Mouse (Mus musculus) neural tube, embryonic 12.5 days (tissue): ENCODE results near the gene Herc1. TPM values are rescaled to one million over a fixed set of nuclear protein-coding genes. Genes with fewer than 3 reads are reported as not detected.

Experiments used
- ATAC-seq: fragments of 200-750 bp; cut with Nextera tagmentation; 2 replicates; pipeline ENCODE4 v1.8.0; 2017; ENCODE audit warnings: low read depth, mild to moderate bottlenecking, moderate TSS enrichment, moderate library complexity; ENCODE audit not compliant: low FRiP score
- H3K27ac ChIP-seq: fragments of 300-500 bp; sonication (generic); 2 replicates; pipeline ENCODE4 v1.5.1; 2016
- H3K27me3 ChIP-seq: fragments of 300-500 bp; sonication (generic); replicated peaks from 2 replicates; pipeline ENCODE4 v1.6.1; 2016; ENCODE audit warnings: mild to moderate bottlenecking
- H3K36me3 ChIP-seq: fragments of 300-500 bp; sonication (generic); 2 replicates; pipeline ENCODE4 v1.6.1; 2016; ENCODE audit warnings: mild to moderate bottlenecking
- H3K4me1 ChIP-seq: fragments of 300-500 bp; sonication (generic); 2 replicates; pipeline ENCODE4 v1.6.1; 2016
- H3K4me2 ChIP-seq: fragments of 300-500 bp; sonication (generic); replicated peaks from 2 replicates; pipeline ENCODE4 v1.6.1; 2016; ENCODE audit warnings: mild to moderate bottlenecking
- H3K4me3 ChIP-seq: fragments of 300-500 bp; sonication (generic); 2 replicates; pipeline ENCODE4 v1.5.1; 2016
- H3K9ac ChIP-seq: fragments of 300-500 bp; sonication (generic); 2 replicates; pipeline ENCODE4 v1.6.1; 2016; ENCODE audit warnings: mild to moderate bottlenecking
- H3K9me3 ChIP-seq: fragments of 300-500 bp; sonication (generic); 2 replicates; pipeline ENCODE4 v1.6.1; 2016; ENCODE audit warnings: mild to moderate bottlenecking
- WGBS: fragments of 180-500 bp; shearing (Covaris S2); methylation state at CpG from one replicate; pipeline ENCODE4 v1.1.7; 2016; 5-methylcytosine and 5-hydroxymethylcytosine counted together
- polyA plus RNA-seq: library from polyadenylated mRNA; unstranded; fragments of >200 nt; fragmentation: Nextera tagmentation; extraction: Ambion mirVana; gene quantifications from 2 replicates; pipeline ENCODE4 v1.2.1, GENCODE M21; 2016

The Herc1 gene
- polyA plus RNA-seq, 1 experiment from 2014 or later, result 44.2 TPM

GRCm38 (mm10) chr9:66506424-66506823 lies 156.2 kb downstream of the Herc1 start:
- Histone ChIP-seq H3K27me3 (no peaks in the 10 kb centered on the region), H3K9ac (no peak overlapping the region), H3K27ac (peak overlapping the region; percentile 50; the same call in 1 of the 2 replicates), H3K4me2 (no peak overlapping the region), H3K9me3 (no peaks in the 10 kb centered on the region), H3K4me3 (no peak overlapping the region), H3K36me3 (peaks cover 65% of the 10 kb centered on the region), H3K4me1 (peaks cover 28% of the 10 kb centered on the region)
- ATAC-seq, result no peak

- Histone ChIP-seq H3K4me2 (no peak overlapping the region), H3K36me3 (peaks cover 55% of the 10 kb centered on the region), H3K9me3 (no peaks in the 10 kb centered on the region), H3K9ac (0 out of 2 replicates have a peak overlapping the region, but pooled peaks have one; percentile 13), H3K4me3 (no peak overlapping the region), H3K27me3 (no peaks in the 10 kb centered on the region), H3K4me1 (peaks cover 28% of the 10 kb centered on the region), H3K27ac (no peak overlapping the region)
- WGBS, result 85% methylated on average over 3 of the region's 3 CpGs
- ATAC-seq, result no peak
These were observed 157.4 kb downstream of the Herc1 start for GRCm38 (mm10) chr9:66507684-66508083.

- H3K9ac ChIP-seq, result no peak overlapping the region
- H3K4me2 ChIP-seq, result no peak overlapping the region
- no peak for ATAC-seq
- H3K27me3 ChIP-seq, result no peaks in the 10 kb centered on the region
- 72% methylated on average over 4 of the region's 4 CpGs for WGBS
- H3K9me3 ChIP-seq, result no peaks in the 10 kb centered on the region
- H3K27ac ChIP-seq, result no peak overlapping the region
- H3K36me3 ChIP-seq, result peaks cover 59% of the 10 kb centered on the region
- H3K4me3 ChIP-seq, result no peak overlapping the region
- H3K4me1 ChIP-seq, result peaks cover 28% of the 10 kb centered on the region
These were observed 158.7 kb downstream of the Herc1 start for GRCm38 (mm10) chr9:66508890-66509399.

GRCm38 (mm10) chr9:66510351-66510841 lies 160.1 kb downstream of the Herc1 start:
- Histone ChIP-seq H3K4me2 (peak overlapping the region; percentile 97), H3K9me3 (no peaks in the 10 kb centered on the region), H3K27ac (no peak overlapping the region), H3K27me3 (no peaks in the 10 kb centered on the region), H3K4me1 (peaks cover 19% of the 10 kb centered on the region), H3K36me3 (peaks cover 59% of the 10 kb centered on the region), H3K9ac (no peak overlapping the region), H3K4me3 (no peak overlapping the region)
- 71% methylated on average over 7 of the region's 7 CpGs for WGBS
- no peak for ATAC-seq

GRCm38 (mm10) chr9:66510944-66511343 lies 160.7 kb downstream of the Herc1 start:
- H3K27ac ChIP-seq, result peak overlapping the region; percentile 93; the same call in 1 of the 2 replicates
- peak overlapping the region; percentile 74 for H3K9ac ChIP-seq
- no peaks in the 10 kb centered on the region for H3K27me3 ChIP-seq
- H3K36me3 ChIP-seq, result peaks cover 57% of the 10 kb centered on the region
- peaks cover 14% of the 10 kb centered on the region for H3K4me1 ChIP-seq
- ATAC-seq, result no peak
- no peaks in the 10 kb centered on the region for H3K9me3 ChIP-seq
- H3K4me2 ChIP-seq, result peak overlapping the region; percentile 97
- WGBS, result 5% methylated on average over 2 of the region's 2 CpGs
- H3K4me3 ChIP-seq, result peak overlapping the region; percentile 55

GRCm38 (mm10) chr9:66511580-66512350 lies 161.5 kb downstream of the Herc1 start:
- Histone ChIP-seq H3K4me1 (peaks cover 9% of the 10 kb centered on the region), H3K36me3 (peaks cover 63% of the 10 kb centered on the region), H3K27ac (peak overlapping the region; percentile 93), H3K27me3 (no peaks in the 10 kb centered on the region), H3K9ac (peak overlapping the region; percentile 74), H3K4me2 (peak overlapping the region; percentile 97), H3K4me3 (peak overlapping the region; percentile 55), H3K9me3 (no peaks in the 10 kb centered on the region)
- WGBS, result under 1% methylated on average over 78 of the region's 78 CpGs
- ATAC-seq, result peak; percentile 92

- Histone ChIP-seq H3K4me3 (peak overlapping the region; percentile 55), H3K27ac (peak overlapping the region; percentile 93), H3K36me3 (peaks cover 63% of the 10 kb centered on the region), H3K27me3 (no peaks in the 10 kb centered on the region), H3K4me1 (peaks cover 9% of the 10 kb centered on the region), H3K4me2 (peak overlapping the region; percentile 97), H3K9ac (peak overlapping the region; percentile 74), H3K9me3 (no peaks in the 10 kb centered on the region)
- WGBS, result 0% methylated on average over 8 of the region's 8 CpGs
- ATAC-seq, result peak; percentile 82
These were observed 162.1 kb downstream of the Herc1 start for GRCm38 (mm10) chr9:66512351-66512671.

GRCm38 (mm10) chr9:66513150-66513549 lies 162.9 kb downstream of the Herc1 start:
- Histone ChIP-seq H3K9ac (no peak overlapping the region), H3K4me3 (no peak overlapping the region), H3K9me3 (no peaks in the 10 kb centered on the region), H3K27ac (no peak overlapping the region), H3K4me2 (no peak overlapping the region), H3K27me3 (no peaks in the 10 kb centered on the region), H3K4me1 (peaks cover 7% of the 10 kb centered on the region), H3K36me3 (peaks cover 63% of the 10 kb centered on the region)
- ATAC-seq, result no peak

GRCm38 (mm10) chr9:66513661-66514255 lies 163.5 kb downstream of the Herc1 start:
- H3K9ac ChIP-seq, result no peak overlapping the region
- H3K4me1 ChIP-seq, result peaks cover 7% of the 10 kb centered on the region
- no peaks in the 10 kb centered on the region for H3K9me3 ChIP-seq
- ATAC-seq, result no peak
- no peaks in the 10 kb centered on the region for H3K27me3 ChIP-seq
- 89% methylated on average over 4 of the region's 4 CpGs for WGBS
- peaks cover 60% of the 10 kb centered on the region for H3K36me3 ChIP-seq
- no peak overlapping the region for H3K4me3 ChIP-seq
- H3K4me2 ChIP-seq, result no peak overlapping the region
- no peak overlapping the region for H3K27ac ChIP-seq

- no peak within 1 kb of the TSS for H3K4me3 ChIP-seq
- H3K27ac ChIP-seq, result no peak within 1 kb of the TSS
- 77% methylated on average over 17 of the region's 17 CpGs for WGBS
- no peak within 1 kb of the TSS for H3K9ac ChIP-seq
- H3K27me3 ChIP-seq, result no peaks in the 10 kb centered on the region
- ATAC-seq, result no peak
- H3K9me3 ChIP-seq, result no peaks in the 10 kb centered on the region
- H3K4me2 ChIP-seq, result no peak within 1 kb of the TSS
- peaks cover 11% of the 10 kb centered on the region for H3K4me1 ChIP-seq
- H3K36me3 ChIP-seq, result peaks cover 60% of the 10 kb centered on the region
These were observed 164.1 kb downstream of the Herc1 start, which contains the start of gene Fbxl22 for GRCm38 (mm10) chr9:66514256-66514770. Gene Fbxl22, minus strand, starts transcription at chr9:66514593.

GRCm38 (mm10) chr9:66515115-66515514 lies 164.9 kb downstream of the Herc1 start:
- WGBS, result 89% methylated on average over 2 of the region's 2 CpGs
- peaks cover 62% of the 10 kb centered on the region for H3K36me3 ChIP-seq
- H3K4me3 ChIP-seq, result no peak overlapping the region
- peaks cover 10% of the 10 kb centered on the region for H3K4me1 ChIP-seq
- H3K9ac ChIP-seq, result no peak overlapping the region
- H3K4me2 ChIP-seq, result no peak overlapping the region
- H3K27me3 ChIP-seq, result no peaks in the 10 kb centered on the region
- H3K27ac ChIP-seq, result no peak overlapping the region
- ATAC-seq, result no peak
- no peaks in the 10 kb centered on the region for H3K9me3 ChIP-seq

- H3K9ac ChIP-seq, result no peak overlapping the region
- 94% methylated on average over 10 of the region's 10 CpGs for WGBS
- H3K9me3 ChIP-seq, result no peaks in the 10 kb centered on the region
- H3K27me3 ChIP-seq, result no peaks in the 10 kb centered on the region
- no peak overlapping the region for H3K4me3 ChIP-seq
- no peak overlapping the region for H3K27ac ChIP-seq
- H3K4me2 ChIP-seq, result no peak overlapping the region
- peaks cover 67% of the 10 kb centered on the region for H3K36me3 ChIP-seq
- H3K4me1 ChIP-seq, result peaks cover 4% of the 10 kb centered on the region
- ATAC-seq, result no peak
These were observed 165.5 kb downstream of the Herc1 start for GRCm38 (mm10) chr9:66515680-66516210.
